Mouse (Mus musculus) E14TG2a.4 (cell line): Measurements from ENCODE around the gene Bmper.

Experiments used
- CTCF ChIP-seq: conservative IDR thresholded peaks from 2 replicates; pipeline ENCODE4 v1.5.1; 2014; ENCODE audit warnings: low read length
- NANOG ChIP-seq: IDR thresholded peaks from 2 replicates; pipeline ENCODE4 v1.6.1; 2014; ENCODE audit warnings: borderline replicate concordance, low read length, mixed read lengths
- POU5F1 ChIP-seq: IDR thresholded peaks from 2 replicates; pipeline ENCODE4 v1.6.1; 2014; ENCODE audit warnings: low read length, borderline replicate concordance

DNA sequence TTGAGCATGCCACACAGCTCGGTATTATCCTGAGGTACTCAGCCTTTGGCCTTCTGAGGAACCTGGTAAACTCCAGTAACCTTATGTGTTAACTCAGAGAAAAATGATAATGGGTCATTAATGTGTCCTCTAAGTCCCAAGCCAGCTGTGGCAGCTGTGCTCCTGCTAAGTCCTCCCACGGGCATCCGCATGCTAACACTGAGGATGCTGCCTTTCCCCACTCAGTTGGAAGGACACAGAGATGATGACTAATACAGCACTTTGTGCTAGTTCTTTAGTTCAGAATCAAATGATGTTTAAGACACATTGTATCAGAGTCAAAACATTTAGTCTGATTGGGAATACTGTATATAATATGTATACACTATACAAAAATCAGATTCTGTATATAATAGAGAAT lies 39.0 kb downstream of the Bmper start:
- TF ChIP-seq CTCF = no peak
- TF ChIP-seq POU5F1 = no peak
- no peak for TF ChIP-seq NANOG
